Mouse (Mus musculus) thymus, postnatal 36 days (tissue): ENCODE results near the gene Lin28a.

Experiments
- DNase-seq, 2 experiments: peaks; one replicate each; pipeline ENCODE4 v3.0.0; 2022; ENCODE audit warnings: mixed read lengths in 2 of 2

Lin28a gene

DNA sequence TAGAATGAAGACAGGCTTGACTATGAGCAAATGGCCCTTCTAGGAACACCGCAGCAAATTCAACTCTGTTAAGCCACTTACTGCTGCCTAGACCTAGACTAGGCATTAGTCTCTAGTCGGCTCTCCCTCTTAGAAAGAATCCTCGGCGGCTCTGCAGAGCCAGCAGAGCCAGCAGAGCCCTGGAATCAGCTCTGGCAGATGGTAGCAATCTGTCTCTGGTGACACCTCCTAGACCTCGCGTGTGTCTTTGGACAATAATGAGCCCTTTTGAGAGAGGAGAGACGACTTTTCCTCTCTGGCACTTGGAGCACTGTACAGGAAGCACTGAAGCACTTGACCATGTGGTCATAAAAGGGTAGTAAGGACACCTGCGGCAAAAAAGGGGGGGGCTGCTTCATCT is 46.9 kb downstream of the Lin28a start:
- DNase-seq, result no peak

DNA sequence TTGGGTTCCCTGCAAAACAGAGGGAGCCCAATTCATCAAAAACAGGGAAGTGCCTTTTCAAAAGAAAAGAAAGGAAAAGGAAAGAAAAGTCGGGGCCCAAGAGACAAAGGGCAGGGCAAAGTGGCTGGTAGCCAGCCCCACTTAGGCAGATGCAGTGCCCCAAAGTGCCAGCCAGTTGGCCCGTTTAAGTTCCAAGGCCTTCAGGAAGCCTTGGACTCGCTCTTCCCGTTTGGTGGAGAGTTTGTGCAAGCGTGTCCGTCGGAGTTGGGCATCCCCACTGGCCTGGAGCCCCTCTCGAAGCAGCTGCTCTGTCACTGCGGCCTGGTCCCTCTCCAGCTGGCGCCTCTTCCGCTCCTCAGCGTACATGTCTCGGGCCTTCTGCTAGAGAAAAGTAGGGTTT is 47.8 kb downstream of the Lin28a start:
- no peak for DNase-seq

DNA sequence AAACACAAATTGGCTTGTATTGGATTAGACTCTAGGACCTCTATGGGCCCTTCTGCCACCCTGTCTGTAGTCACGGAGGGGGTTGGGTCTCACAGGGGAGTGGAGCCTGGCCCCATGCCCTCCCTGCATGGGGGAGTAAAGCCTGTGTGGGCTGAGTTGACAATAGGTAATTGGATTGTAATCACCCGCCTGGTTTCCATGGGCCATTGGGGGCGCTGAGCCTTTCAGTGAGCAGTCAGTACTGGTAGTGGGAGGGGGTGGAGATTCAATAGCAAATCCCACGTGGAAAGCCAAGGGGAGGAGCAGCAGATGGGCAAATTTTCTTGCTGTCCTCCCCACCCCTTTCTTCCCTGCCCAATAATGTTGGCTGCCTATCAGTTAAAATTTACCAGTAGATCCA is 48.4 kb downstream of the Lin28a start:
- no peak for DNase-seq

DNA sequence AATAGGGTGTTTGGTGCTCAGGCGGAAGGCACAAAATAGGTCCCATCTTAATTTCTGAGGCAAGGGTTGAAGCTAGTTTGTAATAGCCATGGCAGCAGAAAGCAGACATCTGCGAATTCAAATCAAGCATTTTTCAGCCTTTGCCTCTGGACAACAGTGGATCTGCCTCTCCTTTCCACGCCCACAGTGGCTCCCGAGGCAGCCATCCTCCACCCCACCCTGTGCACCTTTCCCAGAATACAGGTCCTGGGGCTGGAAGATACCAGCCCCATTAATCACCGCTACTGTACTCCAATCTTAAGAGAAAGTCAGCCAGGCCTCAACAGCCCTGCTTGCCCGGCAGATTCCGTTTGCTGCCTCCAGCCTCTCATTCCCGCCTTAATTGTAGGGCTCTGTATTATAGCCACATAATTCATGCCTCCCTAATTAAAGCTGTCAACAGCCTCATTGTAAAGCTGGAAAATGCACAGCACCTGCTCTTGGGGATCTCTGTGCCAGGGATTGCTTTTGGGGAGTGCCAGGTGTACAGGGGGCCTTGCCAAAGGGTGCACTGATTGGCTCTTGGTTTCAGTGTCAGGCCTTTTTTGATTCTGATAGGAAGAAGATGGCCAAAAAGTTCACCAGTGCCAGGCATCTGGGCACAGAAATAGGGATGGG is 49.4 kb downstream of the Lin28a start:
- no peak for DNase-seq

DNA sequence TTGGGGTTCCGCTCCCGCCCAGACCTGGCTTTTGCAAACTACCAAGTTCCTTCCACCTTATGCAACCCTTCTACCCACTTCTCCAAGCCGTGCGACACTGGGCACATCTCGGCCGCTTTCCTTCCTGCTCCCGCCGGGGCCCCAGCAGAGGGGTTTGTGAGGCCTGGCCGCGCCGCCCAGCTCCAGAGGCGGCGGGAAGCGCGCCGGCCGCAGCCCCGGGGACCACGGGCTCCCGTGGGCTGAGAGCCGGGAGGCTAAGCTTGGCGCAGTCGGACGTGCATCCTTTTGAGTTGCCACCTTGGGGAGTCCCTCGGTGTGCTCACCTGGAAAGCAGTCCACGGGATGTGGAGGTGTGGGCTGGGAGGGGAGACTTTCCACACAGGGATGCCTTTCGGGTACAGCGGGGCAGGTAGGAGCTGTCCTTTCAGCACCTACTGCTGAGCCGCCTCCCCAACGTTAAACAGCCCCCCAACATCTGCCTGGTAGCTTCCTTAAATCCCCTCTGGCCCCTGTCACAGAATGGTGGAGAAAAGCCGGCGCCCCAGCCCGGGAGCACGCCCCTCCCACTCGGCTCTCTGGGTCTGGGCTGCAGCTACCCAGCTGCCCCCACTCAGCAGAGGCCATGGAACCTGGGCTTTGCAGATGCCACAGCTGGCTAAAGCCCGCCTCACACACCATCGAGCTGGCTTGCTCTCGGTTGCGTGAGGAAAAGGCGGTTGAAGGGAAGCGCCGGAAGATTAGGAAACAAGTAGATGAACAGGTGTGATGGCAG is 50.3 kb downstream of the Lin28a start, which contains the start of gene Hmgn2:
Gene Hmgn2 (minus strand): TSS at position 501 of the 772 bp plus-strand sequence.
- peak; percentile 48 to 72 for DNase-seq

DNA sequence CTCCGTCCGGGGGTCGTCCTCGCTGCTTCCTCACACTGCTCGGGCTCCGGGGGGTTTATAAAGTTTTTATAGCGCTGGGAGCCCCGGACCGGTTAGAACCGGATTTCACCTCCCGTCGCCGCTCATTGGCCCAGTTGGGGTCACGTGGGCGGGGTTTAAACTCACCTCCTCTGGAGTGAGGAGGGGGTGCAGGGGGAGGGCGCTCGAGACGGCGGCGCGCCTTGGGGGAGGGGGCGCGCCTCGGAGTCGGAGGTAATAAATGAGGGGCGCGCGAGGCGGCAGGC is 50.8 kb downstream of the Lin28a start:
- peak; percentile 90 to 93 for DNase-seq

DNA sequence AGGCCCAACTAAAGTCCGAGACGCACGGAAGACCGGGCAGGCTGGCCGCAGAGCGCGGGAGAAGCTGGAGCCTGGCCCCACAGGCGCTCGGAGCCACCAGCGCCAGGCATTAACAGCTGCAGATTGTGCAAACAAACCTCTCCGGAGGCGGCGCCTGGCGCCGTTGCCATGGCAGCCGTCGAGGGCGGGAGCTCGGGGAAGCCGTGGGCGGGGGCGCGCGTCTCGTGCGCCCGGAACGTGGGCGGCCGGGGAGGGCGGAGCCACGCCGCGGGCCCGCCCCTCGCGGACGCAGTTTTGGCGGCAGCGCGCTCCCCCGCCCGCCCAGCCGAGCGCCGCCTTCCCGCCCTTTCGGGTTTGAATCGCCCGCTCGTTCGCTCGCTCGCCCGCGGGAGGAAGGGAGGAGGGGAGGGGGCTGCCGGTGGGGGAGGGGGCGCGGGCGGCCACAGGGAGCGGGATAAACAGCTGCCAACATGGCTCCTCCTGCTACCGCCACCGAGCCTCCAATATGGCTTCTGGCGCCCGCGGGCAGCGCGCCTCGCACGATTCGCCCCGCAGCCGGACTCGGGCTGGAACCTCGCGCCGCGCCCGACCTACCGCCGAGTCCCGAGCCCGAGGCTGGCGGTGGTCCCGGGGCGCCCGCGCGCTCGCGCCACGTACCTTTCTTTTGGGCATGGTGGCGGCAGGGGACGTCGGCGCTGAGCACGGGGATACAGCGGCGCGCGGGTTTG is 51.3 kb downstream of the Lin28a start:
- DNase-seq, result peak; percentile 98

DNA sequence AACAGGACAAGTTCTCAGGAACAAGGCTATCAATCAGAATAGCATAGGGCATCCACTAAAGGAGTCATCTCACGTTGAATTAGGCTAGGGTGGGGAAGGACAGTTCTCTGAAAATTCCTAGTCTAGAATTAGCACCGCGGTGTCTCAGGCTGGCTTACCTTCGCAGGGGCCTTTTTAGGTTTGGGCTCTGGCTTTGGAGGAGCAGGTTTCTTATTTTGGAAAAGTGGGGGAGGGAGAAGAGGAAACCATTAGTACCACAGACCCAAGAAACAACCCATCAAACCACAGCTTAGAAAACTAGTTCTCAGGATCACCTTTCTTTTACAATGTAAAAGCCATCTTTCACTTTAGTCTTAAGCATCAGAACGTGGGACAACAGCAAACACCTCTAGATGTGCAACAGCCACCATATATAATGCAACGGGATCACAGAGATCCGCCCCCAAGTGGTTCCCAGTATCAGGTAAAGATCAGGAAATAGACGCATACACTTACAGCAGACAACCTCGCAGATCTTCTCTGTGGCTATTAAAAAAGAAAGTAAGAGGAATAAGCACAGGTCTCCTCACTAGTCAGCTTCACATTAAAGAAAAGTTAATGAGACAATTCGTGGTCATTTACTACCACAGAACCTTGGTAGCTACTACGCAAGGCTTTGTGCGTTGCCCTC is 52.2 kb downstream of the Lin28a start:
- DNase-seq, result no peak

DNA sequence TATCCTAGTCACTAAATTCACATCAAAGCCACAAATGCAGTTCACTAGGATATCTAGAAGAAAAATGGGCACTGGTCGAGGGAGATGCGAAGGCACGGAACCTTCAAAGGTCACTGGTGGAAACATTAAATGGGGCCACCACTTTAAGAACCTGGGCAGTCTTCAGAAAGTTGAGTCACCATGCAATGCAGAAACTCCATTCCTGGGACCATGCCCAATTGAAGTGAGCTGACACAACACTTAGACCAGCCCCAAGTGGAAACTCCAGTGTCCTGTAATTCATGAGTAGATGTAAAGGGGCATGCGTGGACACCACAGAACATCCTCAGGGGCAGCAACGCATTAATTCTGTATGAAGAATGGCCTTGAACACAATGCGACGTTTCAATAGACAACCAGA is 56.1 kb downstream of the Lin28a start:
- no peak for DNase-seq

DNA sequence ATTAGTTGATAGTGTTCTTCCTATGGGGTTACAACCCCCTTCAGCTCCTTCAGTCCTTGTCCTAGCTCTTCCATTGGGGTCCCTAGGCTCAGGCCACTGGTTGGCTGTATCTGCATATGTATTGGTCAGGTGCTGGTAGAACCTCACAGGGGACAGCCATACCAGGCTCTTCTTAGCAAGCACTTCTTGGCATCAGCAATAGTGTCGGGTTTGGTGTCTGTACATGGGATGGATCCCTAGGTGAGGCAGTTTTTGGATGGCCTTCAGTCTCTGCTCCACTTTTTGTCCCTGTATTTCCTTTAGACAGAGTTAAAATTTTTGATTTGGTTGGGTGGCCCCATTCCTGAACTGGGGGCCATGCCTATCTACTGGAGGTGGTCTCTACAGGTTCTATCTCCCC is 59.8 kb downstream of the Lin28a start:
- DNase-seq, result no peak

DNA sequence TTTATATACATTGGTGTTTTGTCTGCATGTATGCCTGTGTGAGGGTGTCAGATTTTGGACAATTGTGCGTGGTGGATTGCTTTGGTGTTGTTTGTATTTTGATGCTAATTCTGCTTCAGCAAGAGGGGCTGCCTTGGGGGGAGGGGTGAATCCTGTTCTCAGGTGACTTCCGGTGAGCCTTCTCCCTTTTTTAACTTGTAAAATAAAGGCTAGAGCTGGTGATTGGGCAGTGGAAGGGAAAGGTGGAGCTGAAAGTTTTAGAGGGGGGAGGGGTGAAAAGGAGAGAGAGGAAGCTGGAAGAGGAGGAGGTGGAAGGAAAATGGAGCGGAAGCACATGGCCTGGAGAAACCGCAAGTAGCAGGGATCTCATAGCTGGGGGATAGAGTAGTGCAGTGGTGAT is 62.3 kb downstream of the Lin28a start:
- no peak for DNase-seq
